Mouse (Mus musculus): ENCODE measurements around the gene Spry1.

DNA sequence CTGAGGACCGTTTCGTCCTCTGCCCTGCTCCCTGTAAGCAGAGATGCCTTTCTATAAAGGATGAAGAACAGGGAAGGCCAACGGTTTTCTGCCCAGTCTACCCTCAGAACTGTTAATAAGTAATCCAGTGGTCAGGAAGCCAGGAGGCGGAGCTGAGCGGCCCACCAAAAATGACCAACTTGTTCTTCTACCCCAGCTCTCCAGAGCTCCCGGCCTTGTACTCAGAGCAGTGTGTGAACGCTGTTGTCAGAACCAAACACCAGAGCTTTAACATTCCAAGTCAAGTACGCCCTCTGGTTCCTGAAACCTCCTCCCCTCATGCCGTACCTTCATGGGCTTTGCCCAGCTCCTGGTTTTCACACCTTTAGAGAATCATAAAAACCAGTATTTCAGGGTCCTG is 12.8 kb downstream of the Spry1 start:
- TF ChIP-seq POLR2A (IDR thresholded peaks at IDR 0.05; ENCODE audit: extremely low read depth, insufficient read depth, low read length) (no peak), CTCF (IDR thresholded peaks at IDR 0.05; ENCODE audit: extremely low read depth, insufficient read depth, low read length) (no peak)

Measured in cortical plate, adult 2 months (tissue).